Mouse (Mus musculus): Measurements from ENCODE around the gene Ppp1r12b. TPM values are rescaled to one million over a fixed set of nuclear protein-coding genes. Genes with fewer than 3 reads are reported as not detected.

Ppp1r12b gene
- polyA plus RNA-seq, 1 experiment from 2014 or later = 6.7 TPM

DNA sequence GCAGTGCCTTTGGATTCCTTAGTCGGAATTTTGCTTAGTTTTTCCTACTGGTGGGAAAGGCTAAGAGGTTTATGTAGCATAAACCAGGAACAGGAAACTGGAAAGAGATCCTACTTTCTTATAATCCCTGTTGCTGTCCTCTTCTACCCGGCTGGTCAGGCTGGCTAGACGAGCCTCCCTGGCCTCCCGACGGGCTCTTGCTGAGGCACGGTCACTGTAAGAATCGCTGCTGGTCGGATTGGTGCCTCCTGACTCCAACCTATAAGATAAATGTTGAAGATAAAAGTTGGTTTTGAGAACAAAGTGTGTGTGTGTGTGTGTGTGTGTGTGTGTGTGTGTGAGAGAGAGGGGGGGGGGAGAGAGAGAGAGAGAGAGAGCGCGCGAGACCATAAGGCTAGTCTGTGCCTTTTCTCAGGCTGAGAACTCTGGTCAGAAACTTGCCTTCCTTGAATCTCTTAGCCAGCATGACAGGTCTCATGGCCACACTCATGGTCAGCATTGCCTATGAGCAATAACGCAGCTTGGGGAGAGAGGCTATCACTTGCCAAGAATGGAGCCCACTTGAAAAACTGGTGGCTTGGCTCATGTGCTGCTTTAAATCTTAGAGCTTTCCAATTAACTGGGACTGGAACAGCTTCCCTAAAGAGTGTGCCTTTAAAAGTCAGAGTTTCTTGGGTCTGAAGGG is 178.4 kb downstream of the Ppp1r12b start:
- H3K4me1 ChIP-seq (replicated peaks) = peaks cover 37% of the 10 kb centered on the region
- H3K36me3 ChIP-seq = no peaks in the 10 kb centered on the region
- no peak overlapping the region for H3K4me3 ChIP-seq
- H3K27ac ChIP-seq = no peak overlapping the region
- WGBS = 89% methylated on average over 12 of the region's 12 CpGs
- H3K9me3 ChIP-seq = no peaks in the 10 kb centered on the region
- DNase-seq (ENCODE audit: low spot score) = no peak
- no peaks in the 10 kb centered on the region for H3K27me3 ChIP-seq (ENCODE audit: insufficient read depth, poor library complexity, severe bottlenecking)

DNA sequence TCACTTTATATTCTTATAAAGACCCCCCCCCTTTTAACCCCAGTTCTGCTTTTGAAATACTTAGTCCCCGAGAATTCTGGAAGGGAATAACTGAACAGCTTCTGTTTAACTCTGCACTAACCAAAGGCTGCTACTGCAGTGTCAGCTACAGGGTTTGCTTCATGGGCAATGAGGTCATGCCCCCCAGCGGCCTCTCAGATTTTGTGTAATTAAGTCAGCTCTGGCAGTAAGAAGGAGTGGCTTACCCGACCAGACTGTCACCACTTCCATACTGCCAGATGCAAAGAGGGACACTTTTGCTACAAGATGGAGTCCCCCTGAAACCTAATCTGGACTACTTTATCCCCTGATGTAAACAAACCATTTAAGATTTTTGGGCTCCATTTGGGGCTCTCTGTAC is 180.1 kb downstream of the Ppp1r12b start:
- Histone ChIP-seq H3K4me3 (no peak overlapping the region), H3K9me3 (no peaks in the 10 kb centered on the region), H3K27me3 (ENCODE audit: insufficient read depth, poor library complexity, severe bottlenecking) (no peaks in the 10 kb centered on the region), H3K4me1 (replicated peaks) (peaks cover 44% of the 10 kb centered on the region), H3K36me3 (0 out of 2 replicates have a peak, but pooled peaks cover 10% of the 10 kb centered on the region), H3K27ac (peak overlapping the region; percentile 62)
- no peak for DNase-seq (ENCODE audit: low spot score)
- 42% methylated on average over 3 of the region's 3 CpGs for WGBS

- Histone ChIP-seq H3K4me1 (replicated peaks) (peaks cover 44% of the 10 kb centered on the region), H3K27ac (peak overlapping the region; percentile 74), H3K36me3 (0 out of 2 replicates have a peak, but pooled peaks cover 10% of the 10 kb centered on the region), H3K4me3 (no peak overlapping the region), H3K9me3 (no peaks in the 10 kb centered on the region), H3K27me3 (ENCODE audit: insufficient read depth, poor library complexity, severe bottlenecking) (no peaks in the 10 kb centered on the region)
- DNase-seq (ENCODE audit: low spot score) = no peak
- 60% methylated on average over 6 of the region's 6 CpGs for WGBS
Measured at GRCm38 (mm10) chr1:134774728-134775287, 180.9 kb downstream of the Ppp1r12b start.

DNA sequence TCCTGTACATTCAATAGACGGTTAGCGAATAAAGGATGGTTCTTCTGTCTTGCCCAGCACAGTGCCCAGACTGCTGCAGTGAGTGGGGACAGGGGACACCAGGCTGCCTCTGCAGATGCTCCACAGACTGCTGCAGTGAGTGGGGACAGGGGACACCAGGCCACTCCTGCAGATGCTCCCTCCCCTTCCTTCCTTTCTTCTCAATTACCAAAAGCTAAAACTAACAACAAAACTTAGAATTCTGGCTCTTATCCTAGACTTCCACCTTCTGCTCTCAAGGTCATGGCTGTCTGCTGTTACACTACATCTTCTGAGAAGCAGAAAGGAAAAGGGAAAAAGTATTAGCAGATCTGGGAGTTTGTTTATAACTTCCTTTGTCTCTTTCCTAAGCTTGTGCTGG is 181.5 kb downstream of the Ppp1r12b start:
- Histone ChIP-seq H3K4me1 (replicated peaks) (peaks cover 44% of the 10 kb centered on the region), H3K9me3 (no peaks in the 10 kb centered on the region), H3K27me3 (ENCODE audit: insufficient read depth, poor library complexity, severe bottlenecking) (no peaks in the 10 kb centered on the region), H3K36me3 (0 out of 2 replicates have a peak, but pooled peaks cover 10% of the 10 kb centered on the region), H3K27ac (peak overlapping the region; percentile 46), H3K4me3 (no peak overlapping the region)
- DNase-seq (ENCODE audit: low spot score) = no peak
- WGBS = 65% methylated on average over 2 of the region's 2 CpGs

DNA sequence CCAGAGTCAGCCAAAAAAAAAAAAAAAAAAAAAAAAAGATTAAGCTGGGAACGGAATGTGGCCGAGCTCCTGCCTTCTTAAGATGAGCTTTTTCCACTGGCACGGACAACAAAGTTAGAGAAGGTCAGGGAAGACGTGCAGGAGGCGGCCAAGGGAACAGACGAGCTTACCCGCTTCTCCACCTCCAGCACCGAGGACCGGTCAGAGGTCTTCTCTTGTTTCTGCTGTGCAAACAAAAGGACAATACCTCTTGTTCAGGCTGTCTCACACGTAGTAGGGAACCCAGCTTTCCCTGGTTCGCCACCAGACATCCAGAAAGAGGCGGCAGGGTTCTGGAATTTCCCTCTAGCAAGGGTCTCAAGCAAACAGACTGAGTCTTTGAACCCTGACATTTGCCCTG is 182.5 kb downstream of the Ppp1r12b start:
- H3K4me3 ChIP-seq = no peak overlapping the region
- H3K27ac ChIP-seq = peak overlapping the region; percentile 24
- no peak for DNase-seq (ENCODE audit: low spot score)
- peaks cover 17% of the 10 kb centered on the region; the same call in 1 of the 2 replicates for H3K36me3 ChIP-seq
- H3K9me3 ChIP-seq = no peaks in the 10 kb centered on the region
- no peaks in the 10 kb centered on the region for H3K27me3 ChIP-seq (ENCODE audit: insufficient read depth, poor library complexity, severe bottlenecking)
- H3K4me1 ChIP-seq (replicated peaks) = peaks cover 44% of the 10 kb centered on the region
- WGBS = 39% methylated on average over 12 of the region's 12 CpGs

DNA sequence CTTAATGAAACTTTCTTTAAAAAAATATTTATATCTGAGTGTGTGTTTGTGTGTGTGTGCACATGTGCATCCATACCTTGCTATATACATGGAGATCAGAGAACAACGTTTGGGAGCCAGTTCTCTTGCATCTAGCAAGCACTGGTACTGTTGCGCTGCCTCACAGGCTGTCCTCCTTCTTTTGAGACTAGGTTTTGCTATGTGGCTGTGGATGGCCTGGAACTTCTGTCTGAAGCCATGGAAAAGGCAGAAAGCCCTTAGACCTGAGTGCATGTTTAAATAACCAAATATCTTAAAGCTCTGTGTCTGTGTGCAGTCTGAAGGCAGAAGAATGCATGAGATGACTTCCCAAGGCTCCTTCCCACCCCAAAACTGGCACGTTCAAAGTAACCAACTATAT is 182.9 kb downstream of the Ppp1r12b start:
- 88% methylated on average over 3 of the region's 3 CpGs for WGBS
- Histone ChIP-seq H3K36me3 (peaks cover 17% of the 10 kb centered on the region; the same call in 1 of the 2 replicates), H3K27ac (no peak overlapping the region), H3K4me1 (replicated peaks) (peaks cover 39% of the 10 kb centered on the region), H3K9me3 (no peaks in the 10 kb centered on the region), H3K27me3 (ENCODE audit: insufficient read depth, poor library complexity, severe bottlenecking) (no peaks in the 10 kb centered on the region), H3K4me3 (no peak overlapping the region)
- no peak for DNase-seq (ENCODE audit: low spot score)

- H3K9me3 ChIP-seq = no peaks in the 10 kb centered on the region
- WGBS = 92% methylated on average over 7 of the region's 7 CpGs
- H3K27me3 ChIP-seq (ENCODE audit: insufficient read depth, poor library complexity, severe bottlenecking) = no peaks in the 10 kb centered on the region
- H3K36me3 ChIP-seq = peaks cover 17% of the 10 kb centered on the region; the same call in 1 of the 2 replicates
- H3K4me3 ChIP-seq = no peak overlapping the region
- peaks cover 35% of the 10 kb centered on the region for H3K4me1 ChIP-seq (replicated peaks)
- no peak overlapping the region for H3K27ac ChIP-seq
- no peak for DNase-seq (ENCODE audit: low spot score)
Measured at GRCm38 (mm10) chr1:134771999-134772398, 183.7 kb downstream of the Ppp1r12b start.

DNA sequence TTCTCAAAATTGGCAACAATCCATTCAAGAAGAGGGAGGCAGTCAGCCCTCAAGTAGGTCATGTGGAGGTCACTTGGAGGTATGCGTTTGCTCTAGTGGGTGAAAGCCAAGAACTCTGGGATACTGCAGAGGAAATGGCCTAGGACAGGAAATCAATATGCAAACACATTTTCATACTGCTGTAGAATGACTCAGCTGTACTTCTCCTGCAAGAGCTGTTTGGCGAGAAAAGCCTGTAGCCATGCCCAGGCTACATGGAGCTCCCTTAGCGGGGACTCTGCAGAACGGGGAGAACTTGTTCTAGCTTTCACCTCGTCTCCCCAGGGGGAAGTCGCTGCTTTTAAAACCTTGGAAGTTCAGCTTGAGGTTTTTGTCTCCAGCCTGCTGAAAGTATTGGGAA is 184.4 kb downstream of the Ppp1r12b start:
- no peak overlapping the region for H3K27ac ChIP-seq
- peaks cover 35% of the 10 kb centered on the region for H3K4me1 ChIP-seq (replicated peaks)
- peaks cover 17% of the 10 kb centered on the region; the same call in 1 of the 2 replicates for H3K36me3 ChIP-seq
- WGBS = 83% methylated on average over 6 of the region's 6 CpGs
- DNase-seq (ENCODE audit: low spot score) = no peak
- H3K27me3 ChIP-seq (ENCODE audit: insufficient read depth, poor library complexity, severe bottlenecking) = no peaks in the 10 kb centered on the region
- no peaks in the 10 kb centered on the region for H3K9me3 ChIP-seq
- no peak overlapping the region for H3K4me3 ChIP-seq

GRCm38 (mm10) chr1:134770312-134770711 is 185.4 kb downstream of the Ppp1r12b start:
- H3K9me3 ChIP-seq = no peaks in the 10 kb centered on the region
- no peak for DNase-seq (ENCODE audit: low spot score)
- peaks cover 29% of the 10 kb centered on the region for H3K4me1 ChIP-seq (replicated peaks)
- H3K36me3 ChIP-seq = peaks cover 17% of the 10 kb centered on the region; the same call in 1 of the 2 replicates
- H3K27me3 ChIP-seq (ENCODE audit: insufficient read depth, poor library complexity, severe bottlenecking) = no peaks in the 10 kb centered on the region
- no peak overlapping the region for H3K4me3 ChIP-seq
- no peak overlapping the region for H3K27ac ChIP-seq
- 95% methylated on average over 5 of the region's 5 CpGs for WGBS

- WGBS = 85% methylated on average over 4 of the region's 4 CpGs
- H3K4me3 ChIP-seq = no peak overlapping the region
- H3K4me1 ChIP-seq (replicated peaks) = peaks cover 13% of the 10 kb centered on the region
- no peak overlapping the region for H3K27ac ChIP-seq
- H3K27me3 ChIP-seq (ENCODE audit: insufficient read depth, poor library complexity, severe bottlenecking) = no peaks in the 10 kb centered on the region
- DNase-seq (ENCODE audit: low spot score) = no peak
- H3K36me3 ChIP-seq = peaks cover 10% of the 10 kb centered on the region; the same call in 1 of the 2 replicates
- H3K9me3 ChIP-seq = no peaks in the 10 kb centered on the region
Measured at GRCm38 (mm10) chr1:134766448-134766847, 189.3 kb downstream of the Ppp1r12b start.

DNA sequence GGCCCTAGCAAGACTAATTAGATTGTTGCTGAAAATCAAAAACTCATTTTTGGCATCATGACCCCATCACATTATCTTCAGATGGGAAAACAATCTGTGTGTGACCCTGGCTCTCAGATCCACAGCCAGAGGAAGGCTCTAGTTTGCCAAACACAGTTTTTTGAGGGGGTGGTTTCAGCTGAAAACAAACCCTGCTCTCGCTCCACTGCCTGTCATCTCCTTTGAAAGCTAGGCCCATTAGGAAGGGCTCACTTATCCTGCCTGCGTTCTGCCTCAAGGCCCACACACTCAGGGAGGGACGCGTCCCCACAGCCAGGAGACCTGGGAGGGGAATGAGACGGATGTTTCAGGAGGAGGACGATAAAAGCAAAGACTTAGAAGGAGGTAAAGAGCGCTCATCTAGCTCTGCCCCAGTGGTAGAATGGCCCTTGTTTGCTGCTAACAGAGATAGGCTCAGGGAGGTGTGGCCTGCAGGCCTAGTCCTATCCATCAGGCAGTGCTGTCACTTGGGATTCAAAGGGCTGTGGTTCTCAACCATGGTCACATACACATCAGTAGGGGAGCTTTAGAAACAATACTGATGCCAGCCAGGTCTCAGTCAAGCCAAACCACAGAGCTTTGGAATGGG is 190.8 kb downstream of the Ppp1r12b start:
- WGBS = 54% methylated on average over 7 of the region's 7 CpGs
- Histone ChIP-seq H3K27me3 (ENCODE audit: insufficient read depth, poor library complexity, severe bottlenecking) (no peaks in the 10 kb centered on the region), H3K4me3 (no peak overlapping the region), H3K36me3 (peaks cover 7% of the 10 kb centered on the region; the same call in 1 of the 2 replicates), H3K4me1 (replicated peaks) (peaks cover 10% of the 10 kb centered on the region), H3K27ac (peak overlapping the region; percentile 62), H3K9me3 (no peaks in the 10 kb centered on the region)
- no peak for DNase-seq (ENCODE audit: low spot score)

DNA sequence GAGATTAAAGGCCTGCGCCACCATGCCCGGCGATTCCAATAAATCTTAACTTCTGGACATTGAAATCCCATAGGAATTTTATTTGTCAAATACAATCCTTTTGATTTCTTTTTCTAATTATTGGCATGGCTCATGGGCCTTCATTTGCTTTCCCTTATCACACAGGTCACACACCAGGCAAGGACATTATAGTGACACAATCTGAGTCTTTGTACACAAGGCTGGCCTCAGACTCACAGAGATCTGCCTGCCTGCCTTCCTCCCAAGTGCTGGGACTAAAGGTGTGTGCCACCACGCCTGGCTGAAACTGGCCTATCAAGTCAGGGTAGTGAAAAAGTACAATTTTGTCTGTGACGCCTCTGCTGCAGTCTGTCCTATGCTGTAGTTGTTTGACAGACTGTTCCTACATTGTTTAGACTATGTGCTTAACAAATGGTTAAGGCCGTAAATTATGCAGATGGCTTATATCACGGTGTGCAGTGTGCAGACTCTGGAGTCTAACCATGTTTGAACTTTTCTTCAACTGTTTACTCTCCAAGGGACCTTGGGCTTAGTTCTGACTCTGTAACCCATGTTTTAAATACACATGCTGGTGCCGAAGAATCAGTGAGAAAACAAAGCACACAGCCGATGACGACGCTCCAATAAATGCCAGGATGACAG is 191.8 kb downstream of the Ppp1r12b start:
- no peaks in the 10 kb centered on the region for H3K9me3 ChIP-seq
- no peak overlapping the region; the same call in 1 of the 2 replicates for H3K27ac ChIP-seq
- 90% methylated on average over 11 of the region's 11 CpGs for WGBS
- peaks cover 10% of the 10 kb centered on the region; the same call in 1 of the 2 replicates for H3K36me3 ChIP-seq
- H3K4me1 ChIP-seq (replicated peaks) = peaks cover 10% of the 10 kb centered on the region
- no peak overlapping the region for H3K4me3 ChIP-seq
- no peak for DNase-seq (ENCODE audit: low spot score)
- H3K27me3 ChIP-seq (ENCODE audit: insufficient read depth, poor library complexity, severe bottlenecking) = no peaks in the 10 kb centered on the region
